Mouse (Mus musculus) spleen, adult 18-20 months (tissue): Measurements from ENCODE around the gene Cbx2.
A peak's percentile ranks its signal among the peaks of the same experiment; 100 is the strongest.

Experiments used
- DNase-seq, 2 experiments: peaks; one replicate each; pipeline ENCODE4 v3.0.0; 2022; ENCODE audit warnings: mixed read lengths in 2 of 2

The Cbx2 gene

GRCm38 (mm10) chr11:119017506-119017905 lies 5.3 kb upstream of the Cbx2 start:
- no peak for DNase-seq

GRCm38 (mm10) chr11:119021180-119021579 lies 1.6 kb upstream of the Cbx2 start:
- DNase-seq, result no peak

- no peak for DNase-seq
Measured at GRCm38 (mm10) chr11:119022068-119022894, 481 bp upstream of the Cbx2 start.

- no peak for DNase-seq
Measured at GRCm38 (mm10) chr11:119023616-119023980, 836 bp downstream of the Cbx2 start.

GRCm38 (mm10) chr11:119024260-119024659 lies 1.5 kb downstream of the Cbx2 start:
- DNase-seq, result no peak

- DNase-seq, result peak in 1 of 2 experiments; percentile 37
Measured at GRCm38 (mm10) chr11:119026203-119026602, 3.4 kb downstream of the Cbx2 start.

GRCm38 (mm10) chr11:119033874-119034558 lies 11.3 kb downstream of the Cbx2 start:
- DNase-seq, result peak; percentile 70 to 85

- DNase-seq, result no peak
Measured at GRCm38 (mm10) chr11:119034635-119035034, 11.9 kb downstream of the Cbx2 start.

GRCm38 (mm10) chr11:119035094-119035685 lies 12.4 kb downstream of the Cbx2 start:
- DNase-seq, result no peak

- DNase-seq, result no peak
Measured at GRCm38 (mm10) chr11:119035686-119036165, 13.0 kb downstream of the Cbx2 start.

GRCm38 (mm10) chr11:119036447-119036846 lies 13.7 kb downstream of the Cbx2 start:
- DNase-seq, result no peak

GRCm38 (mm10) chr11:119036934-119037779 lies 14.4 kb downstream of the Cbx2 start:
- no peak for DNase-seq

- DNase-seq, result no peak
Measured at GRCm38 (mm10) chr11:119037780-119038401, 15.1 kb downstream of the Cbx2 start.

GRCm38 (mm10) chr11:119038744-119039484 lies 16.2 kb downstream of the Cbx2 start:
- DNase-seq, result no peak

GRCm38 (mm10) chr11:119039732-119040512 lies 17.2 kb downstream of the Cbx2 start:
- DNase-seq, result no peak

- DNase-seq, result peak; percentile 99
Measured at GRCm38 (mm10) chr11:119040600-119041324, 18.0 kb downstream of the Cbx2 start, which contains the start of gene Cbx8. TSS of gene Cbx8 (minus strand) at chr11:119040969.

GRCm38 (mm10) chr11:119041325-119041716 lies 18.6 kb downstream of the Cbx2 start:
- no peak for DNase-seq

- no peak for DNase-seq
Measured at GRCm38 (mm10) chr11:119041750-119042465, 19.1 kb downstream of the Cbx2 start.
